Mouse (Mus musculus) erythroblast, embryonic 14.5 days (primary cell): ENCODE measurements around the gene Plekha3. TPM values are rescaled to one million over a fixed set of nuclear protein-coding genes. Genes with fewer than 3 reads are reported as not detected.

ENCODE experiments used
- H3K27me3 ChIP-seq: 2 replicates; pipeline ENCODE4 v1.6.1; 2012; ENCODE audit warnings: inconsistent platforms; ENCODE audit not compliant: control insufficient read depth
- H3K36me3 ChIP-seq: 2 replicates; pipeline ENCODE4 v1.6.1; 2012; ENCODE audit warnings: mild to moderate bottlenecking, inconsistent platforms; ENCODE audit not compliant: control insufficient read depth
- H3K4me1 ChIP-seq: 2 replicates; pipeline ENCODE4 v1.6.1; 2012; ENCODE audit warnings: inconsistent platforms; ENCODE audit not compliant: control insufficient read depth
- H3K4me3 ChIP-seq: replicated peaks from 2 replicates; pipeline ENCODE3; 2012; ENCODE audit warnings: moderate library complexity, mild to moderate bottlenecking, inconsistent platforms
- H3K9me3 ChIP-seq: 2 replicates; pipeline ENCODE4 v1.6.1; 2012; ENCODE audit warnings: low read length, inconsistent platforms, mixed read lengths; ENCODE audit not compliant: control insufficient read depth
- GATA1 ChIP-seq: IDR thresholded peaks from 2 replicates; pipeline ENCODE4 v1.6.1; 2012; ENCODE audit warnings: low read length, inconsistent platforms, mixed read lengths
- TAL1 ChIP-seq: IDR thresholded peaks from 3 replicates; pipeline ENCODE4 v1.6.1; 2012; ENCODE audit warnings: low read length, inconsistent platforms, mixed read lengths
- polyA plus RNA-seq: library from polyadenylated mRNA; stranded (reverse); fragments of >175 nt; gene quantifications from 2 replicates; pipeline ENCODE4 v1.2.3, GENCODE M21; 2012

Gene Plekha3
- polyA plus RNA-seq, 1 experiment = 0.02 TPM

- peaks cover 43% of the 10 kb centered on the region for H3K36me3 ChIP-seq
- no peaks in the 10 kb centered on the region for H3K4me1 ChIP-seq
- no peaks in the 10 kb centered on the region for H3K27me3 ChIP-seq
- TF ChIP-seq TAL1 (no peak), GATA1 (no peak)
- H3K4me3 ChIP-seq = no peak overlapping the region
- no peaks in the 10 kb centered on the region for H3K9me3 ChIP-seq
Measured at GRCm38 (mm10) chr2:76693765-76694164, 18.7 kb downstream of the Plekha3 start.

GRCm38 (mm10) chr2:76695290-76695689 is 20.2 kb downstream of the Plekha3 start:
- no peak overlapping the region for H3K4me3 ChIP-seq
- H3K4me1 ChIP-seq = no peaks in the 10 kb centered on the region
- TF ChIP-seq TAL1 (no peak), GATA1 (no peak)
- no peaks in the 10 kb centered on the region for H3K9me3 ChIP-seq
- no peaks in the 10 kb centered on the region for H3K27me3 ChIP-seq
- H3K36me3 ChIP-seq = peaks cover 38% of the 10 kb centered on the region

GRCm38 (mm10) chr2:76702188-76702587 is 27.1 kb downstream of the Plekha3 start:
- Histone ChIP-seq H3K9me3 (peaks cover 3% of the 10 kb centered on the region; the same call in 1 of the 2 replicates), H3K27me3 (no peaks in the 10 kb centered on the region), H3K4me3 (no peak overlapping the region), H3K4me1 (no peaks in the 10 kb centered on the region), H3K36me3 (no peaks in the 10 kb centered on the region)
- TF ChIP-seq TAL1 (no peak), GATA1 (no peak)

- no peaks in the 10 kb centered on the region for H3K27me3 ChIP-seq
- no peak overlapping the region for H3K4me3 ChIP-seq
- peaks cover 3% of the 10 kb centered on the region; the same call in 1 of the 2 replicates for H3K9me3 ChIP-seq
- H3K36me3 ChIP-seq = no peaks in the 10 kb centered on the region
- no peaks in the 10 kb centered on the region for H3K4me1 ChIP-seq
- no peak for TF ChIP-seq TAL1
- no peak for TF ChIP-seq GATA1
Measured at GRCm38 (mm10) chr2:76702751-76703150, 27.7 kb downstream of the Plekha3 start.

GRCm38 (mm10) chr2:76705655-76706054 is 30.6 kb downstream of the Plekha3 start:
- Histone ChIP-seq H3K9me3 (peaks cover 26% of the 10 kb centered on the region), H3K4me1 (no peaks in the 10 kb centered on the region), H3K27me3 (no peaks in the 10 kb centered on the region; the same call in 1 of the 2 replicates), H3K4me3 (no peak overlapping the region), H3K36me3 (no peaks in the 10 kb centered on the region)
- TF ChIP-seq GATA1 (no peak), TAL1 (no peak)

GRCm38 (mm10) chr2:76708512-76708911 is 33.4 kb downstream of the Plekha3 start:
- TF ChIP-seq GATA1 (no peak), TAL1 (no peak)

GRCm38 (mm10) chr2:76714984-76715383 is 39.9 kb downstream of the Plekha3 start:
- H3K9me3 ChIP-seq = peaks cover 82% of the 10 kb centered on the region
- no peak overlapping the region for H3K4me3 ChIP-seq
- TF ChIP-seq TAL1 = no peak
- TF ChIP-seq GATA1 = no peak
- H3K36me3 ChIP-seq = no peaks in the 10 kb centered on the region
- no peaks in the 10 kb centered on the region for H3K4me1 ChIP-seq
- H3K27me3 ChIP-seq = no peaks in the 10 kb centered on the region; the same call in 1 of the 2 replicates

More at GRCm38 (mm10) chr2:76708512-76708911, 33.4 kb downstream of the Plekha3 start:
- H3K9me3 ChIP-seq = peaks cover 54% of the 10 kb centered on the region
- H3K36me3 ChIP-seq = no peaks in the 10 kb centered on the region
- no peaks in the 10 kb centered on the region for H3K4me1 ChIP-seq
- no peaks in the 10 kb centered on the region; the same call in 1 of the 2 replicates for H3K27me3 ChIP-seq
- no peak overlapping the region for H3K4me3 ChIP-seq

GRCm38 (mm10) chr2:76719650-76720049 is 44.6 kb downstream of the Plekha3 start:
- Histone ChIP-seq H3K4me3 (no peak overlapping the region), H3K4me1 (no peaks in the 10 kb centered on the region), H3K36me3 (no peaks in the 10 kb centered on the region), H3K9me3 (peaks cover 71% of the 10 kb centered on the region), H3K27me3 (no peaks in the 10 kb centered on the region)
- TF ChIP-seq GATA1 (no peak), TAL1 (no peak)

Other genes with a start within 250 kb of the Plekha3 start
- 0.05 and 0.07 TPM in 2 replicates for gene Prkra, start 27.3 kb upstream of the Plekha3 start, polyA plus RNA-seq
- not detected in 2 replicates for gene Pjvk, start 26.8 kb upstream of the Plekha3 start, polyA plus RNA-seq
- gene Fkbp7, start 2.2 kb upstream of the Plekha3 start, polyA plus RNA-seq = 0.07 TPM in 1 of 2 replicates, not detected in the other